Mouse (Mus musculus) kidney, postnatal 0 days (tissue): ENCODE results near the gene Sel1l2. TPM values are rescaled to one million over a fixed set of nuclear protein-coding genes. Genes with fewer than 3 reads are reported as not detected.

Experiments
- ATAC-seq: fragments of 200-750 bp; cut with Nextera tagmentation; replicated peaks from 2 replicates; pipeline ENCODE4 v1.8.0; 2017; ENCODE audit warnings: low read depth, moderate number of reproducible peaks, moderate TSS enrichment, moderate library complexity; ENCODE audit not compliant: low FRiP score
- DNase-seq: peaks from one replicate; pipeline ENCODE4 v3.0.0-alpha.2; 2016; ENCODE audit warnings: low spot score
- H3K27ac ChIP-seq: fragments of 300-500 bp; sonication (generic); 2 replicates; pipeline ENCODE4 v1.5.1; 2014; ENCODE audit warnings: mild to moderate bottlenecking
- H3K27me3 ChIP-seq: fragments of 300-500 bp; sonication (generic); 2 replicates; pipeline ENCODE4 v1.6.1; 2014; ENCODE audit warnings: low read length, mixed read lengths; ENCODE audit not compliant: insufficient read depth
- H3K36me3 ChIP-seq: fragments of 300-500 bp; sonication (generic); 2 replicates; pipeline ENCODE4 v1.6.1; 2014; ENCODE audit warnings: low read length, mixed read lengths; ENCODE audit not compliant: insufficient read depth
- H3K4me1 ChIP-seq: fragments of 300-500 bp; sonication (generic); replicated peaks from 2 replicates; pipeline ENCODE4 v1.6.1; 2014; ENCODE audit warnings: antibody characterized with exemption, low read length, mixed read lengths; ENCODE audit not compliant: insufficient read depth
- H3K4me2 ChIP-seq: fragments of 300-500 bp; sonication (generic); 2 replicates; pipeline ENCODE4 v1.6.1; 2014; ENCODE audit warnings: mild to moderate bottlenecking, low read length, moderate library complexity, mixed read lengths
- H3K4me3 ChIP-seq: fragments of 300-500 bp; sonication (generic); replicated peaks from 2 replicates; pipeline ENCODE4 v1.5.1; 2014; ENCODE audit warnings: low read depth, low read length
- H3K9ac ChIP-seq: fragments of 300-500 bp; sonication (generic); 2 replicates; pipeline ENCODE4 v1.6.1; 2014; ENCODE audit warnings: low read depth, low read length
- H3K9me3 ChIP-seq: fragments of 300-500 bp; sonication (generic); replicated peaks from 2 replicates; pipeline ENCODE4 v1.6.1; 2016; ENCODE audit warnings: low read length, inconsistent platforms, mixed read lengths
- CTCF ChIP-seq: IDR thresholded peaks from 2 replicates; pipeline ENCODE4 v1.5.1; 2016; ENCODE audit warnings: antibody characterized with exemption, low read depth, mild to moderate bottlenecking, moderate library complexity
- WGBS: fragments of 180-500 bp; shearing (Covaris S2); extraction: QIAGEN DNeasy Blood & Tissue Kit; methylation state at CpG from one replicate; pipeline ENCODE4 v1.1.7; 2014; 5-methylcytosine and 5-hydroxymethylcytosine counted together
- polyA plus RNA-seq: library from polyadenylated mRNA; unstranded; fragments of >200 nt; fragmentation: Nextera tagmentation; extraction: Ambion mirVana; gene quantifications from 2 replicates; pipeline ENCODE4 v1.2.1, GENCODE M21; 2015

The Sel1l2 gene
- polyA plus RNA-seq: not detected in 2 replicates

DNA sequence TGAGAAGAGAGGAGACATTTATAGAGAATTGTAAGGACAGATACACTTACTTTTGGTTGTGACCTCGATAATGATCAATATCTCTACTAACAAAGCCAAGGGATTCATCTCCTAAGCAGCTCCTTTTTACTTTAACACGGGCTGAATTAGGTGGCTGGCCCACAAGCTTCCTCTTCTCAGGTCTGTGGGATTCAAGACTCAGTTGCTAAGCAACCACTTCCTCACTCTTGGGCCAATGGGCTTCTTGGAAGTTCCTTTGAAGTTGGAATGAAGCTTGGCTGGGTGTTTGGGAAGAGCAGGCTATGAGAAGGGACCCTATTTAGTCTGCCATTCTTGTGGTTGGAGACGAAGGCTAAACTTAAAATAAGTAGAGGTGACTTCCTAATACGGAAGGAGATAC is at the start of gene Sel1l2:
Sel1l2 (minus strand) TSS at position 182 of the 400 bp plus-strand sequence.
- H3K27me3 ChIP-seq: no peaks in the 10 kb centered on the region
- H3K4me3 ChIP-seq: no peak within 1 kb of the TSS
- ATAC-seq (no peak), DNase-seq (no peak)
- no peak within 1 kb of the TSS for H3K9ac ChIP-seq
- no peaks in the 10 kb centered on the region for H3K9me3 ChIP-seq
- H3K36me3 ChIP-seq: no peaks in the 10 kb centered on the region
- no peak within 1 kb of the TSS for H3K27ac ChIP-seq
- H3K4me2 ChIP-seq: no peak within 1 kb of the TSS
- 32% methylated on average over 4 of the region's 4 CpGs for WGBS
- H3K4me1 ChIP-seq: no peaks in the 10 kb centered on the region
- TF ChIP-seq CTCF: no peak

DNA sequence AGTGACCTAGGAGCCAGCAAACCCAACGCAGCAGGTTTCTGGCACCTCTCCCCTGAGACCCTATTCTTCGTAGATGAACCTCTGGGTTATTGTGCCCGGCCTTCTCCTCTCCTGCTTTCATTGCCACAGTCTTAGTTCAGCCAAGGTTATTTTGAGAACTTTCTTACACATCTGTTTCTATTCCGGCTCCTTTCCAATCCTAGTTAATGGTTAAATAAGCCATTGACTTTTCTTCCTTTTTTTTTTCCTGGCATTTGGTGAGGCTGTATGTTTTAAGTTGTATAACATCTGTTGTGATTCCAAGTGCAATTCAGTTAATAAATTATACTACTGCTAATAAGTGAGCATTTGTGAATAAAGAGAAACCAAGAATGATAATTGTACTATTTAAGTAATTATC is 49.6 kb upstream of the Sel1l2 start:
- DNase-seq (no peak), ATAC-seq (no peak)
- H3K4me2 ChIP-seq: no peak overlapping the region
- no peak overlapping the region for H3K27ac ChIP-seq
- H3K36me3 ChIP-seq: no peaks in the 10 kb centered on the region
- 79% methylated on average over 4 of the region's 4 CpGs for WGBS
- no peaks in the 10 kb centered on the region for H3K9me3 ChIP-seq
- no peaks in the 10 kb centered on the region for H3K4me1 ChIP-seq
- no peak overlapping the region for H3K4me3 ChIP-seq
- no peak overlapping the region for H3K9ac ChIP-seq
- no peaks in the 10 kb centered on the region for H3K27me3 ChIP-seq
- TF ChIP-seq CTCF: no peak

DNA sequence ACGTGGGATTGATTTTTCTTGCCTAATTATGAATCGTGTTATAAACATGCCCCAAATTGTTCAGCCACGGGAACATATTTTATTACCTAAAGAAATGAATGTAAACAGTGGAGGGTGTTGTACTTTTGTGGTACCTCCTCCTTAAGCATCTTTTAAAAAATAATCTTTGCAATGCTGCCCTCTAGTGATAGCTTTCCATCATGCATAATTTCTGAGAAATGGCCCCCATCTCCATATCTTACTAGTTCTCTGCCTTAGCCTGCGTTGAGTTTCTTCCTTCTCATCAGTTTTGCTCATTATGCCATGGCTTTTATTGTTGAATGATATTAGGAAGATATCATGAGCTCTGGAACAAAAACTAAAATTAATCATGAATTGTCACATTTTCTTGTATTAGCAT is 37.8 kb upstream of the Sel1l2 start:
- no peaks in the 10 kb centered on the region for H3K9me3 ChIP-seq
- TF ChIP-seq CTCF: peak; percentile 77
- no peaks in the 10 kb centered on the region for H3K36me3 ChIP-seq
- H3K4me3 ChIP-seq: no peak overlapping the region
- H3K27ac ChIP-seq: no peak overlapping the region
- no peak overlapping the region for H3K4me2 ChIP-seq
- ATAC-seq (peak; percentile 29; the same call in 1 of the 2 replicates), DNase-seq (peak; percentile 78)
- WGBS: 16% methylated on average over 4 of the region's 4 CpGs
- H3K9ac ChIP-seq: no peak overlapping the region
- no peaks in the 10 kb centered on the region for H3K27me3 ChIP-seq
- no peaks in the 10 kb centered on the region for H3K4me1 ChIP-seq

DNA sequence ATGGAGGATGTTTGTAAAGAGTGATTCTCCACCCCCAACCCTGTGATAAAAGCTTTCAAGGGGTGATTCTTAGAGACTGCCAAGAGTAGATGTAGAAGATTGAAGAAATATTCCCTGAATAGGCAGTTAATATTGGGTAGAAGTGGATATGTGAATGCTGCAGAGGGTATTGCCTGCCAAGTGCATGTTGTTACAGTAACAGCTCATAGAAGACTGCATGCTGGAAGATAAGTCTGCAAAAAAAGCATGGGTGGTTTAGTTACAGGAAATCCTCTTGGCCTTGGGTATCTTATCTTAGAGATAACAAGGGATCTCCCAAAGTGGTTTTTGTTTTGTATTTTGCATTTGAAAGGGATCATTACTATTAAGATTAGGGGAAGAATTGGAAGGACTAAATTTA is 36.3 kb upstream of the Sel1l2 start:
- no peak for DNase-seq
- no peak for ATAC-seq
- H3K27ac ChIP-seq: no peak overlapping the region
- no peaks in the 10 kb centered on the region for H3K27me3 ChIP-seq
- H3K9ac ChIP-seq: no peak overlapping the region
- no peaks in the 10 kb centered on the region for H3K4me1 ChIP-seq
- no peaks in the 10 kb centered on the region for H3K36me3 ChIP-seq
- TF ChIP-seq CTCF: no peak
- no peak overlapping the region for H3K4me2 ChIP-seq
- H3K4me3 ChIP-seq: no peak overlapping the region
- no peaks in the 10 kb centered on the region for H3K9me3 ChIP-seq

DNA sequence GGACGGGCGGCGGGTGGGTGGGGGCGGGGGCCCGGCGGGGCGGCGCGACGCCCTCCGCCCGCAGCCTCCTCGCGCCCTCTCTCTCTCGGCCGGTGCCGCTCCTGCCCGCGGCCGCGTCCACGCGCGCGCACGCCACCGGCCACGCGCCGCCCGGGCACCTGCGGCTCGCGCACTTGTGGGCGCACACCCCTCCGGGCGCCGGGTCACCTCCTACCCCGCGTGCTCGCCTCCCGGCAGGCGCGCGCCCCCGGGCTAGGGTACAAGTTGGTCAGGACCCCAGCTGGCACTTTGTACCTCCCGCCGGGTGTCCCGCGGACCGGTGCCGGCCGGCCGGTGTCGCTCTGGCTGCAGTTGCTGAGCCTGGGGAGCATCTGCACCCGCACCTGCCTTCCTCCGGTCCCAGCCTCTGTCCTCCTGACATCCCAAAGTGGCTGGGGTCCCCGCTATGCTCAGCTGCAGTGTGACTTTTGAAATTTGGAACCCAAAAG is 6.3 kb upstream of the Sel1l2 start:
- Histone ChIP-seq H3K27me3 (no peaks in the 10 kb centered on the region), H3K9ac (peak overlapping the region; percentile 56), H3K4me3 (peak overlapping the region; percentile 77), H3K9me3 (no peaks in the 10 kb centered on the region), H3K4me2 (peak overlapping the region; percentile 97), H3K36me3 (no peaks in the 10 kb centered on the region), H3K4me1 (0 out of 2 replicates have a peak, but pooled peaks cover 3% of the 10 kb centered on the region), H3K27ac (no peak overlapping the region)
- ATAC-seq (peak; percentile 74), DNase-seq (peak; percentile 22)
- TF ChIP-seq CTCF: no peak
- WGBS: 0% methylated on average over 34 of the region's 58 CpGs

DNA sequence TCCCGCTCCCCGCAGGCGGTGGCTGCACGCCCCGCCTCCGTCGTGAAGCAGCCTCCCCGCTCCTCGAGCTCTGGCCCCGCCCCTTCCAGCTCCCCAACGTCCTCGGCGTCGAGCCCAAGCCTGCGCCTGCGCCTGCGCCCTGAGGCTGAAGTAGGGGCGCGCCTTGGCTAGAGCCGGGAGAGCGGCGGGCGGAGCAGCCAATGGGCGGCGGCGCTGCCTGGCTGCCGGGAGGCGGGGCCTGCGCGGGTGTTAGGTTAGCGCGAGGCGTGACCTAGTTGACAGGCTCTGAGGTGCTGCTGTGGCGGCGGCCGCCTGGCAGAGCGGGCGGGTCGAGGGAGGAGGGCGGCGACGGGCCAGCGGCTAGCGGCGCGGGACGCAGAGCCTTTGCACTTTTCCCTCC is 5.7 kb upstream of the Sel1l2 start, which contains the start of gene Macrod2:
Macrod2 (plus strand) TSS at position 131 of the 400 bp plus-strand sequence.
- H3K9ac ChIP-seq: peak within 1 kb of the TSS; percentile 56
- H3K9me3 ChIP-seq: no peaks in the 10 kb centered on the region
- no peaks in the 10 kb centered on the region for H3K27me3 ChIP-seq
- DNase-seq (peak; percentile 99), ATAC-seq (peak; percentile 99)
- under 1% methylated on average over 26 of the region's 47 CpGs for WGBS
- H3K27ac ChIP-seq: no peak within 1 kb of the TSS
- no peaks in the 10 kb centered on the region for H3K36me3 ChIP-seq
- H3K4me3 ChIP-seq: peak within 1 kb of the TSS; percentile 77
- 0 out of 2 replicates have a peak, but pooled peaks cover 3% of the 10 kb centered on the region for H3K4me1 ChIP-seq
- TF ChIP-seq CTCF: no peak
- H3K4me2 ChIP-seq: peak within 1 kb of the TSS; percentile 97

DNA sequence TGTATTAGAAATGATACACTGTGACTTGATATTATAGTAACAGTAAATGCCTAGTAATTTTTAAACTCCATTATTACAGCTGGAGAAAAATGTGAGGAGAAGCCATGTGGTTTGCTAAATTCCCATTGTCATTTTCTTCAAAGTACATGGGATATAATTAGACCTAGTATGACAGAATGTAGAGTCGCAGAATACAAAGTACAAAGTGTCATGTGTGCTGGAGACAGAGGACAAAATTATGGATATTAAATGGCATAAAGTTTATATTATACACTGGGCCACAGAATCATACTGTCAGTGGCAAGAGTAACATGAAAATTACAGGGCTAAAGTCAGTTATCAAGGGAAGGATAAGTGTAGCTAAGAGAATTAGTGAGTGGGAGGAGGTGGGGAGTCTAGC is 24.7 kb downstream of the Sel1l2 start:
- Histone ChIP-seq H3K27me3 (no peaks in the 10 kb centered on the region), H3K4me1 (no peaks in the 10 kb centered on the region), H3K36me3 (no peaks in the 10 kb centered on the region), H3K4me3 (no peak overlapping the region), H3K27ac (no peak overlapping the region), H3K9ac (no peak overlapping the region), H3K9me3 (no peaks in the 10 kb centered on the region), H3K4me2 (no peak overlapping the region)
- TF ChIP-seq CTCF: no peak
- 72% methylated on average over 1 of the region's 1 CpGs for WGBS
- no peak for ATAC-seq
- DNase-seq: no peak
